Mouse (Mus musculus) left cerebral cortex, postnatal 25 days (tissue): Measurements from ENCODE around the gene Cotl1. TPM values are rescaled to one million over a fixed set of nuclear protein-coding genes. Genes with fewer than 3 reads are reported as not detected.
"Not testable (repeated sequence)": the region's sequence is repeated elsewhere in the genome, so short reads cannot be mapped to it uniquely, and the experiment has no call there.

Source experiments
- DNase-seq, 2 experiments: peaks; one replicate each; pipeline ENCODE4 v3.0.0; 2022; ENCODE audit warnings: low spot score in 2 of 2, mixed read lengths in 1 of 2
- intact Hi-C: fragments of 180-260 bp; cut with DNase I; formaldehyde crosslinking; loops from one replicate; pipeline ENCODE4 v1.15.1; 2025
- total RNA-seq, 2 experiments: library from RNA; stranded (reverse); gene quantifications; 2 replicates each; pipeline ENCODE4 v1.2.3; 2021

Cotl1 gene
- 10 to 100 TPM; 57.2 to 62.6 TPM for total RNA-seq

DNA sequence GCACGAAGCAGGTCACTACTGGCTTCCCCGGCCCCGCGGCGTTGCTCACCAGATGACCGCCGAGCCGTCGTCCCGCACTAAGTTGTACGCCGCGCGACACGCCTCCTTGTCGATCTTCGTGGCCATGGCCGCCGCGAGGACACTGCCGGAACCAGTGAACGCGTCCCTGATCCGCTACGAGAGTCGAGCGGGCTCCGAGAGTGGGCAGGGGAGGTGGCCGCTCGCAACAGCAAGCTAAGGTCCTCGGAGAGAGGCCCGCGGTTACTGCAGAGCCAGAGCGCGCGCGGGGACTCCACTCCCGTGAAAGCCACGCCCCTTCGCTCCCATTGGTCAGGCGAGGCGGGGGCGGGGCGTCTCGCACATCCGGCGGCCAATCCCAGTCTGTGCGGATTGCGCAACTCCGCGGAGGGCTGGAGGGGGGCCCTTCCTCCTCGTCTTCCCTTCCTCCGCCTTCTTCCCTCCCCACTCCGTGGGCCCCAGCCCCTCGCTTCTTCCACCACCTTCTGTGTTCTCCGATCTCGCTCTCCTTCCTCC, at the start of gene Cotl1:
Gene Cotl1, minus strand, starts transcription at position 270 of the 534 bp plus-strand sequence.
- intact Hi-C loops: loop anchor here (2.0 to 10.0 kb wide), 3 partner anchors 28 to 406 kb away; partner anchors contain the start of gene Osgin1
- DNase-seq: peak; percentile 98 to 99

DNA sequence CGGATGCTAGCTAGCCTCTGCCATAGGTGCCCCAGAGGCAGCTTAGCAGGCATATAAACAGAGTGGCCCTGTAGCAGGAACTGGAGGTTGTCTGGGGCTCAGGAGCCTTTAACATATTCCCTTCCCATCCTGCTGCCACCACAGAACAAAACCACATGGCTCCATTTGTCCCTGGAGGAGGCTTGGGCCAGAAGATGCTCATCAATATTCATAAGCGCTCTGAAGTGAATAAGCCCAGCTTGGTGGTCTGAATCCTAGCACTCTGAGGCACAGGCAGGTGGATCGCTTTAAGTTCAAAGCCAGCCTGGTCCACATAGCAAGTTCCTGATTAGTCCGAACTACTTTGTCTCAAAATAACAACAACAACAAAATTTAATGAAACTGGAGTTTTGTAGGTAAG, 47.7 kb upstream of the Cotl1 start:
- intact Hi-C loops: no loop called here
- DNase-seq: no peak

DNA sequence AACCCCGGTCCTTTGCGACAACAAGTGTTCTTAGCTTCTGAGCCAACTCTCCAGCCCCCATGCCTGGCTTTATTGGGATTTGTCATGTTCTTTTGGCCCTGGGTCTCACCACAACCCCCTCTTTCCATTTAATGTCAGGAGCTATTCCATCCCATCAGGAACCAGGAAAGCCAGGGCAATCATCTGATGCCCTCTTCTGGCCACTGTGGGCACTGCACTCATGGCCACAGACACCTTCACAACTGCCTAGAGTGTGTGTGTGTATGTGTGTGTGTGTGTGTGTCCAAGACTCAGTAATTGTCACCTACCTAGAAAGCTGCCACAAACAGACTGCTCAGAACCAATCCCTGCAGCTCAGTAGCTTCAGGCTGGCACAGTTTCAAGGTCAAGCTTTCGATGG, 46.8 kb upstream of the Cotl1 start:
- no peak for DNase-seq
- intact Hi-C loops: no loop called here

DNA sequence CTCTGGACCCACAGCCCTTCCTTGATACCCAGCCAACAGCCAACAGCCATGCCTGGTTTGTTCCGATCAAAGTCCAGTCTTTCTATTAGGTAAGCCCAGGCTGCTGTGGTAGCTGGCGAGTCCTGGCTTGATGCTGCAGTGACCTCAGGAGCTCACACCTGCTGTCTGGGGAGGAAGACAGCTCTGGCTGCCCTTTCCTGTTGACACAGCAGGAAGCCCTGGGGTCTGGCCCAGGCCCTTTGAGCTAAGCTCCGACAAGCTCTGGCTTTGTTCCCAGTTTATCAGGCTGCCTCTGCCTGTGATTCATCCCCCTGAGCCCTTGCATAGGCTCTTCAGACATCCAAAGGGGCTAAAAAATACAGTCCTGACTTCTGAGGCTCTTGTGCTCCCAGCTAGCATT, 45.3 kb upstream of the Cotl1 start:
- intact Hi-C loops: no loop called here
- DNase-seq: no peak

DNA sequence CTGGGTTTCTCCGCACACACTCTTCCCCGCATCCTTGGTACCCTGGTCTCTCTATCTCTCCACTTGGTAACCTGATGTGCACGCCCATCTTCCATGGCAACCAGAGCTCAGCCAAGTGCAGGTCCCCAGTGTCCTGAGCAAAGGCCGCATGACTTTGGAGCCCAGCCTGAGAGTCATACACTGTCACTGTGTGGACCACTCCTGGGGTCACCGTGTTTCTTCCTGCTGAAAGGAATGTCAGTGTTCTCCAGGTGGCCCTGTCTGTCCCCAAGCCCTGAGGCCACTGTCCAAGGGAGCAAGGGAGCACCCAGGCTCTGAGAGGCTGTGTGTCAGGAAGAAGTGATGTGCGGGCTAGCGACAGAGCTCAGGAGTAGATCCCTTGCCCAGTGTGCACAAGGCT, 42.9 kb upstream of the Cotl1 start:
- intact Hi-C loops: no loop called here
- no peak for DNase-seq

DNA sequence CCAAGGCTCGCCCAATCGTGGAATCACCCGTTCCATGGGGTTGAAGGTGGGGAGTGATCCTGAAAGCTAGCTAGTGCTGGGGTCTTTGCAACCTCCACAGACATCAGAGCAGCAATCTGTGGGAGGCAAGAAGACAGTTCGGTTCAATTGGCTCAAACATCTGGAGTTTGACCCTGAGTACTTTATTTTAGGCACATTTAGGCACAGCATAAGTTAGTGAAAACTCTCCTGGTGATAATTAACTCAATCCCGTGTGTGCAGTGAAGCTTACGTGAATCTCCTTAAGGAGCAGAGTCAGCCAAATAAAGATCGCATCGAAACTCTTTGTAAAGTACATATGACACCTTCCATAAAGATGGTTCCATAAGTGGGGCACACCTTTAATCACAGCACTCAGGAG, 41.6 kb upstream of the Cotl1 start:
- DNase-seq: no peak
- intact Hi-C loops: no loop called here

DNA sequence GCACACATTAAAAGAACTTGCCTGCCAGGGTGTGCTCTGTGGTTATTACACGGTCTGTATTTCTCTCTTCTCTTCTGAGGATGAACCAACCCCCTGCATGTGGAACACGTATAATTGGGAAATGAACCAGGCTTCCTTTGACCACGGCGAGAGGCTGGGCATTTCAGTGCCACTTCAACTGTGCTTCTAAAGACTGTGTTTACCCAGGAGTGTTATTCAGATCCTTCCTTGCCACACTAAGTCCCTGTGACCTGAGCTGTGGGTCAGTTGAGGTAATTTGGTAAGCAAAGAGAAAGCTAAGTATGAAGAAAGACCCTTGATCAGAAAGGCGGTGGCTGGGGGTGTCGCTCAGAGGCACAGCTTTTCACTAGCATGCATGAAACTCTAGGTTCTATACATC, 41.0 kb upstream of the Cotl1 start:
- DNase-seq: no peak
- intact Hi-C loops: no loop called here

DNA sequence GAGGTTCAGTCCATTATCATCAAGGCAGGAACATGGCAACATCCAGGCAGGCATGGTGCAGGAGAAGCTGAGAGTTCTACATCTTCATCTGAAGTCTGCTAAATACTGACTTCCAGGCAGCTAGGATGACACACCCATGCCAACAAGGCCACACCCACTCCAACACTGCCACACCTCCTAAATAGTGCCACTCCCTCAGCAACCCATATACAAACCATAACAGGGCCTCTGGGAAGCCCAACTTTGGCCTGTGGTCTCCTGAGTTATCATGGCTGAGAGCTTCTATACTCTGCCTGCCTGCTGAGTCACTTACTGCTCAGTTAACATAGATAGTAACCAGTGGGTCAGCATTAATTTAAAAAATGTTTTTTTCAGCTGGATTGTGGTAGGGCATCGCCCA, 32.8 kb upstream of the Cotl1 start:
- intact Hi-C loops: no loop called here
- no peak for DNase-seq

DNA sequence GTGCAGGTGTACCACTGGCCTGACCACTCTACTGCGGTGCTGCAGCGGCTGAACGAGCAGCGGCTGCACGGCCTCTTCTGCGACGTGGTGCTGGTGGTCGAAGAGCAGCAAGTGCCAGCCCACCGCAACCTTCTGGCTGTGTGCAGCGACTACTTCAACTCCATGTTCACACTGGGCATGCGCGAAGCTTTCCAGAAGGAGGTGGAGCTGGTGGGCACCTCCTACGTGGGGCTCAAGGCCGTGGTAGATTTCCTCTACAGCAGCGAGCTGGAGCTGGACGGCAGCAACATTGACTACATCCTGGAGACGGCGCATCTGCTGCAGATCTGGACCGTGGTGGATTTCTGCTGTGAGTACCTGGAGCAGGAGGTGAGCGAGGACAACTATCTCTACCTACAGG, 29.3 kb upstream of the Cotl1 start:
- DNase-seq: no peak
- intact Hi-C loops: no loop called here

DNA sequence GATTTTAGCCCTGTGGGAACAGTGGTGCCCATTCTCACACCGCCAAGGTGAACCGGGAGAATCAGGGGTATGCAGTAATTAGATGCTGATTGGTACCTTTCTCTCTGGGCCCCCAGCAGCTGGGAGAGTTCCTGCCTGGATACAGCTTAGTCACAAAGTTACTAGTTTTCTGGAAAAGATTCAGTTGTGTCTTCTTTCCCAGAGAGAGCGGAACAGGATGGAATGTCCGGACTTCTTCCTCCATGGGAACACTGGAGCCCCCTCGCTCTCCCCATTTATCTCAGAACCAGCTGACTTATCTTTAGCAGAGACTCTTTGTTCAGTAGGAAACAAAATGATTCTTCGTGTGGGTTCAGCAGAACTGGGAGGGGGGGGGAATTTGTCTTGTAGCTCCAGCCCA, 22.4 kb upstream of the Cotl1 start:
- DNase-seq: peak in 1 of 2 experiments; percentile 20
- intact Hi-C loops: loop anchor here (5.0 kb wide), 1 partner anchor 210 kb away; no protein-coding TSS in a partner anchor

DNA sequence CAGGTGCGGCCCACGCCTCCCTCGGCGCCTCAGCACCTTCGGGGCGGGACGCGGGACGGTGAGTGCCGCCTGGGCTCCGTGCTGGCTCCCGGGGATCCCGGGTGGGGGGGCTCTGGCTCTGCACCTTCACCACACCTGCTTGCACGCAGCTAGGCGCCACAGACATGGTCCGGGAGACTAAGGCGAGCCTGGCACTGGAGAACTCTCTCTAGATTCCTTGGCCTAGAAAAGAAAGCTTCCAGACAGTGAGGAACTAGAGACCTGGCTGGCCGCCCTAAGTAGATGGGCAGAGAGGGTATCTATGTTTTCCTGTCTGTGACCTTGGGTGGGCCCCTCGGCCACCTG, 22.0 kb upstream of the Cotl1 start:
- DNase-seq: no peak
- intact Hi-C loops: loop anchor here (5.0 kb wide), 1 partner anchor 210 kb away; no protein-coding TSS in a partner anchor

DNA sequence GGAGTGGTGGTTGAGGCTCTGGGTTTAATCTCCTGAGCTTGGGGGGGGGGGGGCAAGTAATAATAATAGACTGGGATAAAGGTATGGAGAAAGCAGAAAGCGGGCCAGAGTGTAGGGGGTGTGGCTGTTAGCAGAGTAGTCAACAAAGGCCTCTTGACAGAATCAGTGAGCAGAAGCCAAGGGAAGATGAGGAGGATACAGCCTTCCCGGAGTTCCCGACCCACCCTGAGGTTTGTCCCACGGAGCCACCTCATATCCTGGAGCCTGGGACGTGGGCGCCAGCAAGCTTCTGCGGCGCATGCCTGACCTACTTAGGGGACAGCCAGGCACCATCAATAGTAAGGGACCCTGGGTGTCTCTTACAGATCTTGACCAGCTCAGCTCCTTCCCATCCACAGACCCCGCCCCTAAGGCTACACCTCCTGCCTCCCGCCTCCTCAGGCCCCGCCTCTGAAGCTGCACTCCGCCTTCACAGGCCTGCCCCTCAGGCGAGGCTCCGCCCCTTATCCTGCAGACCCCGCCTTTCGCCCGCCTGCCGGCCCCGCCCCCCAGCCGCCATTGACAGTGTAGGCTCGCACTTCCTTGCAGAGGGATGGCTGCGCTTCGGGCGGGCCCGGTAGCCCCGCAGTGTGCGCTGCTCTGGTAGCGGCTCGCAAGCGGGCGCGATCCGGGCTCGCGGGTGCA, 21.5 kb upstream of the Cotl1 start, which contains the start of gene Klhl36:
Gene Klhl36, plus strand, starts transcription at position 561 of the 684 bp plus-strand sequence.
- peak; percentile 92 to 96 for DNase-seq
- intact Hi-C loops: loop anchor here (5.0 kb wide), 1 partner anchor 210 kb away; no protein-coding TSS in a partner anchor

DNA sequence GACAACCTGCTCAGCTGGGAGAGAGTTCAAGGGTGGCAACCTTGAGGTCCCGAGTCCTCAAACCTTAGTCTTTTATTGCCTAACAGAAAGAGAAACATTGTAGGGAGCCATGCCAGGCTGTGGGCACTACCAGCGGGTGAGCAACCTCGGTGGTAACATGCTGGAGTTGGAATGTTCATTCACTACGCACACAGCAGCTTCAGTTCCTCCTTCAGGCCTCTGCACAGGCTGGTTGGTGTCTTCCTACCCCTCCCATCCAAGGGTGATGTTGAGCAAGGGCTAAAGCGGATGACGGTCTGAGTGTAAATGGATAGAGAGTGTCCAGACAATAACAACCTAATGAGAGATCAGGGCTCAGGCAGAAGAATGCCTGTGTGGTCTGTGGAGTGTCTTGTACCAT, 17.4 kb upstream of the Cotl1 start:
- intact Hi-C loops: no loop called here
- DNase-seq: no peak

DNA sequence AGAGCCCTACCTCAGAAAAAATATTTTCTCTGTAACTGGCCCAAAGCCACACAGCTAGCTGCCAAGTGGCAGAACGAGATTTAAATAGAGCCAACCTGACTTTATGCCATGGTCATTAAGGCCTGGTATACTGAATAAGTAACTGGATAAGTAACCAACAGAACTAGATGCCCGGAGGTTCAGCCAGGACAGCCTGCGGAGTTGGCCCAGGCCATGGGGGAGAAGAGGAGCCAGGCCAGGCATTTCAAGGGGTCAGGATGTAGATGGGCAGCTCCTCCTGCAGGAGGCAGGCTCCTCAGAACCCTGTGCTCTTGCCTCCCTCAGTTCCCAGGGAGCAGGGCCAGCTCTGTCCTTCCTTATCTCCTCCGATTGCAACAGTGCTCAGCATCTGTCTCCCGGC, 15.3 kb upstream of the Cotl1 start:
- DNase-seq: no peak
- intact Hi-C loops: no loop called here

DNA sequence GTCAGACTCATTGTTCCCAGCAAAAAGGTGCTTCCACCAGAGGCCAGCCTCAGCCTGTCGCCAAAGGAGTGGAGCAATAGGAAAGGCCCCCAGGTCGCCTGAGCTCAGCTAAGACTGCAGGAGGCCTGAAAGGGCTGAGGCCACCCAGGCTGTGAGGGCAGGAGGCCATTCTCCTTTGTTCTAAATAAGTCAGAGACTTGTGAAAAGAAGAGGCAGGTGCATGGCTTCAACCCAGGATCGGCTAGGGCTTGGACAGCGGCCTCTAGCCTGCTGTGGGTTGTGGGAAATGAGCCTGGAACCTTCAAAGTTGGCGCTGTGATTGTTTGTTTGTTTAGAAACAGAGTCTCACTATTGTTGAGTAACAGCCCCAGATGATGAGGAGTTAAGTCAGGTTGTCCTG, 13.7 kb upstream of the Cotl1 start:
- DNase-seq: no peak
- intact Hi-C loops: no loop called here

DNA sequence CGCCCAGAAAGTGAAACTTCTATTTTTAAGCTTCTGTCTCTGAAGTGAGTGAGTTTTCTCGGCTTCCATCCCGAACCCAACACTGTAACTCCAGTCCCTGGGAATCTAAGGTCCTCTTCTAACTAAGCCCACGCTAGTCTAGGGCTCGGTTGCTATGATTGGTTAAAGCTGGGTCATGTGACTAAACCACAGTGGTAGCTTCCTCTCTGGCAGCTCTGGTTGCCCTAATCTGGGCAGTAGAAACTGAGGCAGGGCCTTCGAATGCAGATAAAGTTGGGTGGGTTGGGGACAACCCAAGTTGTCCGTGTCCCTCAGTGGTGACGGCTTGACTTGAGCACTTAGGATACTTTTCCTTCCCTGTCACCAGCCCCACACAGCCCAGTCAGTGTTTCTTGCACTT, 13.2 kb upstream of the Cotl1 start:
- intact Hi-C loops: no loop called here
- no peak for DNase-seq

DNA sequence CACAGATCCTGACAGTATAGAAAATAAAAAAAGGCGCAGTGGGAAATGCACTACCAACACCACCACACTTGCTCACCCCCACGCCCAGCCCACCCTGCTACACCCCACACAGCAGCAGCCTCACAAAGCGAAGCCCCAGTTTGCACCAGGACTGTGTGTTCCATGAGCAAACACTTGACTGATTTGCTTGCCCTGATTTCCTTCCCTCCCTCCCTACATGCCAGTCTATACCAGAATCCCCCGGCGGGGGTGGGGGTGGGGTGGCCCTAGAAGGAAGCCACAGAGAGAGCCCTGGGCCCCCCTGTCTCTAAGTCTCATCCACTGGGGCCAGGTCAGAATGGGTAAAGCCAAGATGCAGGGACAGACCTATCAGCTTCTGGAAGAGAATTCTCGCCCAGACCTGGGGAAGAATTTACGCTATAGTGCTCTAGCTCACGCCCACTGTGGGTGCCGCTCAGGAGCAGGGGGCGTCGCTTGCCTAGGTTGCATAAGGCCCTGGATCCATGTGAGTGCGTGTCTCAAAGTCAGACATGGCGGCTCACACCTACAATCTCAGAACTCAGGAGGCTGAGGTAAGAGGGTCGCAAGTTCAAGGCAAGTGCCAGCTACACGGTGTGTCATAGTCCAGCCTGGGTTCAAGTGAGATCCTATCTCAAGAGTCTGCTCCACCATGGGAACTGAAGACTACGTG, 7.0 kb upstream of the Cotl1 start:
- DNase-seq: no peak
- intact Hi-C loops: loop anchor here (10.0 kb wide), 1 partner anchor 413 kb away; the partner anchor contains the start of gene Osgin1

DNA sequence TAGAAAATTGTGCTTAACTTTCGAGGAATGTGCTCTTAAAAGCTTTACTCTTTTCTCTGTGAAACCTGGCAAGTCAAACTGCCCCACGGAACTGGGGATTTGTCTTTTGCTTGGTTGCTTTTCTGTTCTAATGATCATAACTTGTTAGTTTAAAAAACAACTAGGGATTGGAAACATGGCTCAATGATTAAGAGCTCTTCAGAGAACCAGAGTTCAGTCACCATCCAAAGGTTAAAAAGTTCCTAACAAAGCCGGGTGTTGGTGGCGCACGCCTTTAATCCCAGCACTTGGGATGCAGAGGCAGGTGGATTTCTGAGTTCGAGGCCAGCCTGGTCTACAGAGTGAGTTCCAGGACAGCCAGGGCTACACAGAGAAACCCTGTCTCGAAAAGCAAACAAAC, 5.4 kb upstream of the Cotl1 start:
- DNase-seq: not testable (repeated sequence)
- intact Hi-C loops: loop anchor here (10.0 kb wide), 1 partner anchor 411 kb away; the partner anchor contains the start of gene Osgin1

DNA sequence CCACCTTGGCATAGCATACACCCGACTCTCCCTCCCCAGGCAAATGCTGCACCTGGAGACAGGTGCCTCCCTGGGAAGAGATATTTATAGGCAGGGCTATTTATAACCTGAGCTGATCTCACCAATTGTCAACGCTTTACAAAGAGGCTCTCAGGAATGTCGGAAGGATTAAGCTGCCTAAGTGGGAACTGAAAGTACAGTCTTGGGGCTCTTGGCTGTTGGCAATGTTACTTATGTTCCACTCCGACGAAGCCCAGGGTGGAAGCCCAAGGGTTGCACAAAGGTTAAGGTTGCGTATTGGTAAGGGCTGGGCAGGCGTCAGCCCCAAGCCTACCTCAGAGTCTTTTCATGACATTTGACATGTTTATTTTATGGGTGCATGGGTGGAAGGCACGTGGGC, 4.2 kb upstream of the Cotl1 start:
- no peak for DNase-seq
- intact Hi-C loops: loop anchor here (5.0 to 10.0 kb wide), 2 partner anchors 157 to 410 kb away; partner anchors contain the start of gene Osgin1

DNA sequence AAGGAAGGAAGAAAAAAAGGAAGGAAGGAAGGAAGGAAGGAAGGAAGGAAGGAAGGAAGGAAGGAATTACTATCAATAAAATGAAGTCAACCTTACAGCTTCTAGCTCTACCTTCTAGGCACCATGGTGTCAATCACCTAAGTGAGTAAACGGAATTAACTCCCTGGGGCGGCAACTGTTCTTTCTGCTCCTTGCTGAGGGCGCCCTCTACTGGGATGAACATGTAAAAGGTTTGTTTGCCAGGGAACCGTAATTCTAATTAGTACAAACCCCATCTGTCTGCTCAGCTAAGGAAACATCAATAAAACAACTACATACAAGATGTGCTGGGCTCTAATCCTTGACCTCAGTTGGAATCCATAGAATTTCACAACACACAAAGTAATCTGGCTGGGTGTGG, 3.1 kb upstream of the Cotl1 start:
- peak; percentile 83 to 84 for DNase-seq
- intact Hi-C loops: loop anchor here (1.0 to 10.0 kb wide), 3 partner anchors 61 to 409 kb away; partner anchors contain the start of gene Osgin1
